Mouse (Mus musculus): ENCODE measurements around the gene Npas3. TPM values are rescaled to one million over a fixed set of nuclear protein-coding genes. Genes with fewer than 3 reads are reported as not detected.

Npas3 gene
- polyA plus RNA-seq, 1 experiment, result 0.04 TPM

DNA sequence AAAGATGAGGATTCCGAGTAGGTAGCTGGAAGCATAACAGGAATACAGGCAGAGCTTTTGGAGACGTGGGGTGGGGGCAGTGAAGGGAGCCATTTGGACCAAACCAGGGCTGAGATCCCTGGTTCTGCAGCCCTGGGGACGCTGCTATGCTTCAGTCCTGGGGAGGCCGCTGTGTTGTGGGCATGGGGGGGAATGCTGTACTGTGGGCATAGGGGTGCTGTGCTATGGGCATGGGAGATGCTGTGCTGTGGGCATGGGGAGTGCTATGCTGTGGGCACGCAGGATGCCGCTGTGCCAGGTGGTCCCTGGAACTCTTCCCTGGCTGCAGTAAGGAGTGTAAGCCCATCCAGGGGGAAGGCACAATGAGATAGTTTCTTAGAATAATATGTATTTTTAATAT, 81.7 kb downstream of the Npas3 start:
- TF ChIP-seq POLR2A (IDR thresholded peaks at IDR 0.05; ENCODE audit: control insufficient read depth, extremely low read depth, insufficient read depth, low read length, poor library complexity) (no peak), CTCF (IDR thresholded peaks at IDR 0.05; ENCODE audit: borderline replicate concordance, control insufficient read depth, extremely low read depth, insufficient read depth, low read length, poor library complexity) (no peak)
- Histone ChIP-seq H3K4me1 (replicated peaks; ENCODE audit: control insufficient read depth, insufficient read depth, low read length) (no peaks in the 10 kb centered on the region), H3K36me3 (ENCODE audit: control insufficient read depth, insufficient read depth, low read length) (no peaks in the 10 kb centered on the region), H3K4me3 (ENCODE audit: control insufficient read depth, insufficient read depth, low read length) (no peak overlapping the region), H3K27me3 (ENCODE audit: control insufficient read depth, insufficient read depth, low read length) (no peaks in the 10 kb centered on the region), H3K27ac (ENCODE audit: control insufficient read depth, insufficient read depth, low read length) (no peak overlapping the region)
- 90% methylated on average over 6 of the region's 6 CpGs for WGBS
- DNase-seq, result no peak

DNA sequence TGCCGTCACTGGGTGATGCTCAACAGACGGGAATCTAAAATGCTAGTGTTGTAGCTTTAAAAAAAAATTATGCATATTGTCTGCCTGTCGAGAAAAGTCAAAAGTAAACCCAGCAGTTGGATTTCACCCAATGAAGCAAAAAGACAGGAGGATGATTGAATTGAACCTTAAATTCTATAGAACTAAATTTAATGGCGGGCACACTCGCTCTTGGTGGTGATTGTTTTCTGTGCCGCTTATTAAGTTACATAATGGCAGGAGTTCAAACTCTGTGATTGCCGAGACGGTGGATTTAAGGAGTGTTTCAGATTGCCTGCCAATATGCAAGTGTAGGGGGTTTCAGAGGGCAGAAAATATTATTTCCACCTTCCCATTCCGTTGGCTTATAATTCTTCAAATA, 82.9 kb downstream of the Npas3 start:
- TF ChIP-seq POLR2A (IDR thresholded peaks at IDR 0.05; ENCODE audit: control insufficient read depth, extremely low read depth, insufficient read depth, low read length, poor library complexity) (no peak), CTCF (IDR thresholded peaks at IDR 0.05; ENCODE audit: borderline replicate concordance, control insufficient read depth, extremely low read depth, insufficient read depth, low read length, poor library complexity) (no peak)
- Histone ChIP-seq H3K36me3 (ENCODE audit: control insufficient read depth, insufficient read depth, low read length) (no peaks in the 10 kb centered on the region), H3K4me3 (ENCODE audit: control insufficient read depth, insufficient read depth, low read length) (no peak overlapping the region), H3K27ac (ENCODE audit: control insufficient read depth, insufficient read depth, low read length) (no peak overlapping the region), H3K4me1 (replicated peaks; ENCODE audit: control insufficient read depth, insufficient read depth, low read length) (no peaks in the 10 kb centered on the region), H3K27me3 (ENCODE audit: control insufficient read depth, insufficient read depth, low read length) (no peaks in the 10 kb centered on the region)
- no peak for DNase-seq
- WGBS, result 87% methylated on average over 9 of the region's 9 CpGs

DNA sequence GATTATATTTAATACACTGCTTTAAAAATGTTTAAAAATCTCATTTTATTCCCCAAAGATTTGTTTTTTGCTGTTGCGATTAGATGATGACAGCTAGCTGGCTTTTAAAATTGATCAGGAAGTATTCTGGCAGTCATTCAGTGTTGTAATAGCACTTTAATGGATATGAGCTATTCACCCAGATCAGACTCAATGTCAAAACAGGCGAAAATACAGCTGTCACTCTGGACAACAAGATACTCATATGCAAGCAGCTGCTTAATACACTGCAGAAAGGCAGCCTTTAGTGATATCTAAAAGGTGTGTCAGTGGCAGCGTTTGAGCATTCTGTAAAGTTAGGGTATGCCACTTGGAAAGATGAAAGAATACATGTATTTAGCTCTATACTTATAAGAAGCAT, 83.3 kb downstream of the Npas3 start:
- Histone ChIP-seq H3K27ac (ENCODE audit: control insufficient read depth, insufficient read depth, low read length) (no peak overlapping the region), H3K4me3 (ENCODE audit: control insufficient read depth, insufficient read depth, low read length) (no peak overlapping the region), H3K4me1 (replicated peaks; ENCODE audit: control insufficient read depth, insufficient read depth, low read length) (no peaks in the 10 kb centered on the region), H3K27me3 (ENCODE audit: control insufficient read depth, insufficient read depth, low read length) (no peaks in the 10 kb centered on the region), H3K36me3 (ENCODE audit: control insufficient read depth, insufficient read depth, low read length) (no peaks in the 10 kb centered on the region)
- TF ChIP-seq POLR2A (IDR thresholded peaks at IDR 0.05; ENCODE audit: control insufficient read depth, extremely low read depth, insufficient read depth, low read length, poor library complexity) (no peak), CTCF (IDR thresholded peaks at IDR 0.05; ENCODE audit: borderline replicate concordance, control insufficient read depth, extremely low read depth, insufficient read depth, low read length, poor library complexity) (no peak)
- DNase-seq, result no peak
- WGBS, result 84% methylated on average over 3 of the region's 3 CpGs

DNA sequence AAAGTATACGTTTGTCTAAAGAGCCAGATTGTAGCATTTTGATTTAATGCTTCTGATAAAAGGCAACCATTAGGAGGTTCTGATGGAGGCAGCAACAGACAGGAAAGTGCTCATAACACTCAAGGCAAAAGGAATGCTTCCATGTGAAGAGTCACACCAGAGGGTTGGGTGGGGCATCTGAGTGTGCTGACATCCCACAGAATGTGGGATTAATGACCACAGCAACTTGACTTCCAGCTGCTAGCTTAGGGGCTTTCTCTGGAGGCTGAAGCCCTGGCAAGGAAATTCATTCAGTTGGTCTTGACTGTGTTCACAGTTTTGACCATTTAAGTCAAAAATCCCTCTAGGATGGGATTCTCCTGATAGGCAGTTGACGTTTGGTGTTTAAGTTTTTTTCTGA, 84.8 kb downstream of the Npas3 start:
- TF ChIP-seq CTCF (IDR thresholded peaks at IDR 0.05; ENCODE audit: borderline replicate concordance, control insufficient read depth, extremely low read depth, insufficient read depth, low read length, poor library complexity) (no peak), POLR2A (IDR thresholded peaks at IDR 0.05; ENCODE audit: control insufficient read depth, extremely low read depth, insufficient read depth, low read length, poor library complexity) (no peak)
- no peaks in the 10 kb centered on the region for H3K36me3 ChIP-seq (ENCODE audit: control insufficient read depth, insufficient read depth, low read length)
- DNase-seq, result no peak
- H3K4me3 ChIP-seq (ENCODE audit: control insufficient read depth, insufficient read depth, low read length), result no peak overlapping the region
- H3K4me1 ChIP-seq (replicated peaks; ENCODE audit: control insufficient read depth, insufficient read depth, low read length), result no peaks in the 10 kb centered on the region
- H3K27ac ChIP-seq (ENCODE audit: control insufficient read depth, insufficient read depth, low read length), result no peak overlapping the region
- H3K27me3 ChIP-seq (ENCODE audit: control insufficient read depth, insufficient read depth, low read length), result no peaks in the 10 kb centered on the region
- 84% methylated on average over 2 of the region's 2 CpGs for WGBS

DNA sequence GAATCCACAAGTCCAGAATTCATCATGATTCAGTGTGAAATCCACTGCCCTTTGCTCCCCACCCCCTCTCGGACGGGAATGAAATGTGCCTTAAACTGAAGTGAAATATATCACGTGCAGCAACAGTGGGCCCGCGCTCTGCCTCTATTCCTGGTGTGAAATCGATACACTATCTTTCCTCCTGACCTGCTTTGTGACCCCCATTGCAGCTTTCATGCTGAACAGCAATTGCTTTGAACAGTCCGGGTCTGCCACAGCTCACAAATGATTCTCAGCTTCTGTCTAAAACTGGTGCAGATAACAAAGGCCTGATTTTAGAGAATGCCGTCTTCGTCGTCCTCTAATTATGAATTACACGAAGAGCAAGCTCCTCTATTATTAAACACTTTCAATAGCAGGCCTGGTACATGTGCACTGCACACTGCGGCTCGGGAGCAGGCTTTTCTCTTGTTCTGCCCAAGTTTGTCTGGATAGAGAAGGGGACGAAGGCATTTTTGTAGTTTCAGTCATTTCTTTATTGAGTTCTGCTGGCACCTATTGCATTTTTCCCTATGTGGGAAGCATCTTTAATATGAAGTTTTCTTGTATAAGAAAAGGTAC, 90.0 kb downstream of the Npas3 start:
- TF ChIP-seq CTCF (IDR thresholded peaks at IDR 0.05; ENCODE audit: borderline replicate concordance, control insufficient read depth, extremely low read depth, insufficient read depth, low read length, poor library complexity), result no peak
- no peak for TF ChIP-seq POLR2A (IDR thresholded peaks at IDR 0.05; ENCODE audit: control insufficient read depth, extremely low read depth, insufficient read depth, low read length, poor library complexity)
- no peaks in the 10 kb centered on the region for H3K36me3 ChIP-seq (ENCODE audit: control insufficient read depth, insufficient read depth, low read length)
- no peak for DNase-seq
- H3K4me3 ChIP-seq (ENCODE audit: control insufficient read depth, insufficient read depth, low read length), result no peak overlapping the region
- H3K27me3 ChIP-seq (ENCODE audit: control insufficient read depth, insufficient read depth, low read length), result no peaks in the 10 kb centered on the region
- H3K4me1 ChIP-seq (replicated peaks; ENCODE audit: control insufficient read depth, insufficient read depth, low read length), result no peaks in the 10 kb centered on the region
- no peak overlapping the region for H3K27ac ChIP-seq (ENCODE audit: control insufficient read depth, insufficient read depth, low read length)
- WGBS, result 93% methylated on average over 14 of the region's 14 CpGs

DNA sequence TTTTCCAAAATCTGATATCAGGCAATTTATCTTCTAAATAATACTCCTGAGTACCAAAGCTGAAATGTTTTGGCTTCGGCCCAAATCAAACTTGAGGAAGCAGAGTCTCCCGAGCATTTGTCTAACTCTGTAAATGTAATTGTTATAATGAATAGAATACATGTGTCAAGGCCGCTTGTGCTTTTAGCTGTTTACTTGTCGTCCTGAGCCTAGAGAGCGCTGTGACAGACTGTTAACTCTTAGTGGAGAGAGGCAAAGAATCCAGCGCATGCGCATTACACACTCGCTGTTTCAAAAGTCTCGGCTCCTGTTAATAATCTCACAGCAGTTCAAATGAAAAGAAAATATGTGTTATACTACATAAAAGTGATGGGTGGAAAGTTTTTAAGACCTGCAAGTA, 94.3 kb downstream of the Npas3 start:
- 85% methylated on average over 9 of the region's 9 CpGs for WGBS
- no peaks in the 10 kb centered on the region for H3K36me3 ChIP-seq (ENCODE audit: control insufficient read depth, insufficient read depth, low read length)
- no peak for DNase-seq
- no peak overlapping the region for H3K4me3 ChIP-seq (ENCODE audit: control insufficient read depth, insufficient read depth, low read length)
- TF ChIP-seq POLR2A (IDR thresholded peaks at IDR 0.05; ENCODE audit: control insufficient read depth, extremely low read depth, insufficient read depth, low read length, poor library complexity), result no peak
- H3K27ac ChIP-seq (ENCODE audit: control insufficient read depth, insufficient read depth, low read length), result no peak overlapping the region
- no peaks in the 10 kb centered on the region for H3K4me1 ChIP-seq (replicated peaks; ENCODE audit: control insufficient read depth, insufficient read depth, low read length)
- H3K27me3 ChIP-seq (ENCODE audit: control insufficient read depth, insufficient read depth, low read length), result no peaks in the 10 kb centered on the region

DNA sequence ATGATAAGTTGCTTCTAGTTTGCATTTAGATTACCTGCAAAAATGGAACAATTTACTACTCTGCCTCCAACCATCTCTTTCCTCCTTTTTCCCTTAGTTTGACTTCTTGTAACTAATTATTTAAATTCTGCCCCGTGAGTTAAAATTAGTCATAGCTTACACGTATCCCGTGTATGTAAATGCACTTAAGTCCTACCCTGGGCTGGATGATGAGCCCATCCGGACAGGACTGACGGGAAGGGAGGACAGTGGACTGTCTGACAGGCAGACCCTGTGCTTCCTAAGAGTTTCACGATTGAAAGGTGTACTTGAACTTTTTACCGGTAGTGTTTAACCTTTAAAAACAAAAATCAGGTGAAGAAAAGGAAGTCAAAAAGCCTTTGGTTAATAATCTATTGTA, 103.4 kb downstream of the Npas3 start:
- Histone ChIP-seq H3K27me3 (ENCODE audit: control insufficient read depth, insufficient read depth, low read length) (no peaks in the 10 kb centered on the region), H3K36me3 (ENCODE audit: control insufficient read depth, insufficient read depth, low read length) (no peaks in the 10 kb centered on the region), H3K27ac (ENCODE audit: control insufficient read depth, insufficient read depth, low read length) (no peak overlapping the region), H3K4me1 (replicated peaks; ENCODE audit: control insufficient read depth, insufficient read depth, low read length) (no peaks in the 10 kb centered on the region), H3K4me3 (ENCODE audit: control insufficient read depth, insufficient read depth, low read length) (no peak overlapping the region)
- TF ChIP-seq POLR2A (IDR thresholded peaks at IDR 0.05; ENCODE audit: control insufficient read depth, extremely low read depth, insufficient read depth, low read length, poor library complexity) (no peak), CTCF (IDR thresholded peaks at IDR 0.05; ENCODE audit: borderline replicate concordance, control insufficient read depth, extremely low read depth, insufficient read depth, low read length, poor library complexity) (no peak)
- DNase-seq, result no peak
- 88% methylated on average over 7 of the region's 7 CpGs for WGBS
